Mouse (Mus musculus): Measurements from ENCODE around the gene Tfap4. TPM values are rescaled to one million over a fixed set of nuclear protein-coding genes. Genes with fewer than 3 reads are reported as not detected.
"Not testable (repeated sequence)": the region's sequence is repeated elsewhere in the genome, so short reads cannot be mapped to it uniquely, and the experiment has no call there.

Gene Tfap4
- polyA plus RNA-seq, 1 experiment = 8.3 TPM

- Histone ChIP-seq H3K36me3 (ENCODE audit: control insufficient read depth, insufficient read depth, low read length) (no peaks in the 10 kb centered on the region), H3K4me3 (ENCODE audit: low read depth, low read length) (no peak overlapping the region), H3K4me1 (ENCODE audit: control insufficient read depth, insufficient read depth, insufficient read length, low read length) (peaks cover 3% of the 10 kb centered on the region; the same call in 1 of the 2 replicates), H3K27me3 (ENCODE audit: control insufficient read depth, insufficient read depth, low read length) (no peaks in the 10 kb centered on the region), H3K27ac (ENCODE audit: insufficient read depth, low read depth, low read length) (no peak overlapping the region)
- TF ChIP-seq CTCF (IDR thresholded peaks at IDR 0.05; ENCODE audit: extremely low read depth, insufficient read length, insufficient replicate concordance, low read depth, low read length) = no peak
- no peak for TF ChIP-seq POLR2A (IDR thresholded peaks at IDR 0.05; ENCODE audit: low read depth, low read length)
- 36% methylated on average over 3 of the region's 3 CpGs for WGBS
Measured at GRCm38 (mm10) chr16:4537616-4538358, 21.9 kb downstream of the Tfap4 start.

GRCm38 (mm10) chr16:4527373-4527772 lies 32.3 kb downstream of the Tfap4 start:
- H3K4me3 ChIP-seq (ENCODE audit: low read depth, low read length); H3K27ac ChIP-seq (ENCODE audit: insufficient read depth, low read depth, low read length); H3K4me1 ChIP-seq (ENCODE audit: control insufficient read depth, insufficient read depth, insufficient read length, low read length); H3K27me3 ChIP-seq (ENCODE audit: control insufficient read depth, insufficient read depth, low read length); H3K36me3 ChIP-seq (ENCODE audit: control insufficient read depth, insufficient read depth, low read length): not testable (repeated sequence)
- WGBS = 86% methylated on average over 12 of the region's 12 CpGs

GRCm38 (mm10) chr16:4523313-4524004 lies 36.2 kb downstream of the Tfap4 start:
- no peaks in the 10 kb centered on the region for H3K27me3 ChIP-seq (ENCODE audit: control insufficient read depth, insufficient read depth, low read length)
- no peak for TF ChIP-seq CTCF (IDR thresholded peaks at IDR 0.05; ENCODE audit: extremely low read depth, insufficient read length, insufficient replicate concordance, low read depth, low read length)
- no peak for TF ChIP-seq POLR2A (IDR thresholded peaks at IDR 0.05; ENCODE audit: low read depth, low read length)
- H3K27ac ChIP-seq (ENCODE audit: insufficient read depth, low read depth, low read length) = no peak overlapping the region
- H3K4me1 ChIP-seq (ENCODE audit: control insufficient read depth, insufficient read depth, insufficient read length, low read length) = 0 out of 2 replicates have a peak, but pooled peaks cover 3% of the 10 kb centered on the region
- H3K36me3 ChIP-seq (ENCODE audit: control insufficient read depth, insufficient read depth, low read length) = no peaks in the 10 kb centered on the region
- WGBS = 75% methylated on average over 7 of the region's 7 CpGs
- H3K4me3 ChIP-seq (ENCODE audit: low read depth, low read length) = no peak overlapping the region

- Histone ChIP-seq H3K36me3 (ENCODE audit: control insufficient read depth, insufficient read depth, low read length) (no peaks in the 10 kb centered on the region), H3K27ac (ENCODE audit: insufficient read depth, low read depth, low read length) (no peak overlapping the region), H3K27me3 (ENCODE audit: control insufficient read depth, insufficient read depth, low read length) (no peaks in the 10 kb centered on the region), H3K4me3 (ENCODE audit: low read depth, low read length) (no peak overlapping the region), H3K4me1 (ENCODE audit: control insufficient read depth, insufficient read depth, insufficient read length, low read length) (0 out of 2 replicates have a peak, but pooled peaks cover 3% of the 10 kb centered on the region)
- TF ChIP-seq CTCF (IDR thresholded peaks at IDR 0.05; ENCODE audit: extremely low read depth, insufficient read length, insufficient replicate concordance, low read depth, low read length) (no peak), POLR2A (IDR thresholded peaks at IDR 0.05; ENCODE audit: low read depth, low read length) (no peak)
- WGBS = 70% methylated on average over 8 of the region's 8 CpGs
Measured at GRCm38 (mm10) chr16:4522879-4523278, 36.8 kb downstream of the Tfap4 start.

- Histone ChIP-seq H3K27ac (ENCODE audit: insufficient read depth, low read depth, low read length) (no peak overlapping the region), H3K36me3 (ENCODE audit: control insufficient read depth, insufficient read depth, low read length) (no peaks in the 10 kb centered on the region), H3K4me1 (ENCODE audit: control insufficient read depth, insufficient read depth, insufficient read length, low read length) (0 out of 2 replicates have a peak, but pooled peaks cover 3% of the 10 kb centered on the region), H3K4me3 (ENCODE audit: low read depth, low read length) (no peak overlapping the region), H3K27me3 (ENCODE audit: control insufficient read depth, insufficient read depth, low read length) (no peaks in the 10 kb centered on the region)
- TF ChIP-seq CTCF (IDR thresholded peaks at IDR 0.05; ENCODE audit: extremely low read depth, insufficient read length, insufficient replicate concordance, low read depth, low read length) = no peak
- no peak for TF ChIP-seq POLR2A (IDR thresholded peaks at IDR 0.05; ENCODE audit: low read depth, low read length)
- WGBS = 92% methylated on average over 5 of the region's 5 CpGs
Measured at GRCm38 (mm10) chr16:4521735-4522530, 37.7 kb downstream of the Tfap4 start.

GRCm38 (mm10) chr16:4521074-4521667 lies 38.5 kb downstream of the Tfap4 start:
- H3K27me3 ChIP-seq (ENCODE audit: control insufficient read depth, insufficient read depth, low read length) = no peaks in the 10 kb centered on the region
- 82% methylated on average over 4 of the region's 4 CpGs for WGBS
- no peak overlapping the region for H3K27ac ChIP-seq (ENCODE audit: insufficient read depth, low read depth, low read length)
- H3K4me1 ChIP-seq (ENCODE audit: control insufficient read depth, insufficient read depth, insufficient read length, low read length) = 0 out of 2 replicates have a peak, but pooled peaks cover 3% of the 10 kb centered on the region
- H3K36me3 ChIP-seq (ENCODE audit: control insufficient read depth, insufficient read depth, low read length) = no peaks in the 10 kb centered on the region
- H3K4me3 ChIP-seq (ENCODE audit: low read depth, low read length) = no peak overlapping the region
- TF ChIP-seq CTCF (IDR thresholded peaks at IDR 0.05; ENCODE audit: extremely low read depth, insufficient read length, insufficient replicate concordance, low read depth, low read length) = no peak
- no peak for TF ChIP-seq POLR2A (IDR thresholded peaks at IDR 0.05; ENCODE audit: low read depth, low read length)
